Mouse (Mus musculus) regulatory T cell (primary cell): ENCODE results near the gene Prrx2.

Source experiments
- in situ Hi-C: fragments of 300-600 bp; cut with MboI, MseI; formaldehyde crosslinking; loops from one replicate; pipeline ENCODE4 v1.15.1; 2025; ENCODE audit warnings: high pct_unique_total_duplicates

The Prrx2 gene

DNA sequence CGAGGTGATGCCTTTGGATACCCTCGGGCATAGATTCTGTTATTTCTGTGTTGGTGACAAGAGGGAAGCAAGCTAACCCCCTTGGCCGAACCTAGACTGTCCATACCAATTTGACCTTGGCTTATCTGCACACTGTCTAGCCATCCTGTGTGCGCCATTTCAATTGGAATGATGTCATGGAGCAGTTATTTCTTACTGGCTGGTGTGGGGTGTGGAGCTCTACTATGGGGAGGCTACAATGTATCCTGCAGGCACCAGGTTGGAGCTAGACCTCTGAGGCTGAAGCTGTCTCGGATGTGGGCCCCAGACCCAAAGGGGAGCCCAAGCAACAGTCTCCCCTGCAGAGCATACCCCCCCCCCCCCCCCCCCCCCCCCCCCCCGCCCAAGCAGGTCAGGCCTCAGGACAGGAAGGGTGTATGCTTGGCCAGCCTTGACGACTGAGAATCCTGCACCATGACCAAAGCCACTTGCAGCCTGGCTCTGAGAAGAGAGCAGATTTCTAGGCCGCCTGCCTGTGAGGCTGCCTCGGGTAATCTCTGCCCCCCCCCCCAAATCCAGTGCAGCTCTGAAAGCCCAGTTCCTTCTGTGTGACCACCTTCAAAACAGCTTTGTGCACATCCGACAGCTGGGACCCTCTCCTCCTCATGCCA is at the start of gene Prrx2:
TSS of gene Prrx2 (plus strand) at position 600 of the 650 bp plus-strand sequence.
- in situ Hi-C loops = no loop called here

DNA sequence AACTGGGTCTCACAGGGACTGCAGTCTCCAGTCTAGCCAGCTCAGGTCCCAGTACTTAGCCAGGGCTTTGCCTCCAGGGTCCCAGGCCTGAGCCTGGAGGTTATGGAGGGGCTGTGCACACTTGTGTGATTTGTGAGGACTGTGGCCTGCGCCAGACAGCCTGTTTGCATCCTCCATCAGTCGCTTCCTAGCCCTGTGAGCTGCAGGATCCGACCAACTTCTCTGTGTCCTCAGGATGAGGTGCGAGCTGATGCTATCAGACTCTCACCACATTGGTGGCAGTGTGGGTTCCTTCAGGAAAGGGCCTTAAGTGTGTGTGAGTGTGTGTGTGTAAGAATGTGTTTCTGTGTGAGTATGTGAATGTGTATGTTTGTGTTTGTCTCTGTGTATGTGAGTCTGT is 47.3 kb upstream of the Prrx2 start:
- in situ Hi-C loops = no loop called here

DNA sequence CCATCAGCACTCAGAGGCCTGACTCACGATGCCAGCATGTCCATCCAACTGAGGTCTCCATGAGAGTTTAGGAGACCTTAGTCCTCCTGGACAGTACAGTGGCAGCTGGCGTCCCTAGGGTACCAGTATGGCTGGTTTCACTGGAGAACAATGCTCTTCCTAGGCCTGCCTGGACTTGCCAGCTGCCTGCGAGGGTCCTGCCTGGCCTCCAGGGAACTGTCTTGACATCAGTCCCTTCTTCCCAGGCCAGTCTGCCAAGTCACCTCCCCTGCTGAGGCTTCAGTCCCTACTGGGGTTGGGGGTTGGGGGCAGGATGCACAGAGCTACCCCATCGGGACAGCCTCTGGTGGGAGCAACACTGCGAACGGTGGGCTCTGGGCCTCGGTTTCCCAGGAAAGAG is 42.7 kb upstream of the Prrx2 start:
- in situ Hi-C loops = loop anchor here (5.0 kb wide), 1 partner anchor 350 kb away; no protein-coding TSS in a partner anchor

DNA sequence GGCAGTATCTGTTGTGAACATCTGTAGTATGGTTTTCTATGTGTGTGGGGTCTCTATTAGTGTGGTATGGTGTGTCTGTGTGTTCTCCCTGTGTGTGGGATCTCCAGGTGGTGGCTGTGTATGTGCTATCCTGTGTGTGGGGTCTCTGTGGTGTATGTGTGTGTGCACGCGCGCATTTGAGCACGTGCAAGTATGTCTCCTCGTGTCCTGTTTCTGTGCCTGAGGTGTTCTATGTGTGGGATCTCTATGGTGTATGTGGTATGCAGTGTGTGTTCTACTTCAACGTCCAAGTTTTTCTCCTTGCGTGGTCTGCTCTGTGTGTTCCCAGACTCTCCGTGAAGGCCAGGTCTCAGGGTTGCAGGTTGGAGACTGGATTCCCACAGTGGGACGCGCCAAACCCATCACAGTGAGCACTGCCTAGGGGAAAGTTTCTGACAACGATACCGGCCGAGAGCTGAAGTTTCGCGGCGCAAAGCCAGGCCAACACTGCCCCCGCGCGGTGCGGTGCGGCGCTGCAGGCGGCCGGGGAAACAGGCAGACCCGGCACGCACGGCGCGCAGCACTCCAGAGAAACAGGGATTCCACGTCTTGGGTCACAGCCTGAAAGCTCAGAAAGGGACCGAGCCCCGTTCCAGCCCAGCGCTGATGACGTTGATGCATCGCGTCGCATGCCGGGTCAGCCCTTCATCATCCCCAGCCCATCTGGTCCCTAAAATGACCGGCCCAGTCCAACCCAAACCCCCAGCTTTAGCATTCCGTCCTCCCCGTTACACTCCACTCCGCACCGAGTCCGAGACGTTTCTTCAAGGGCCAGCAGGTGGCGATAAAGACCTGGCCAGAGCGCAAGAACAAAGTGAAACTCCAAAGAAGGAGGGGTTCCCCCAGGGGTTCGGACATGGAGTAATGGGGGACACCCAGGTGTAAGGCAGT is 40.3 kb upstream of the Prrx2 start:
- in situ Hi-C loops = loop anchor here (5.0 kb wide), 1 partner anchor 352 kb away; no protein-coding TSS in a partner anchor

DNA sequence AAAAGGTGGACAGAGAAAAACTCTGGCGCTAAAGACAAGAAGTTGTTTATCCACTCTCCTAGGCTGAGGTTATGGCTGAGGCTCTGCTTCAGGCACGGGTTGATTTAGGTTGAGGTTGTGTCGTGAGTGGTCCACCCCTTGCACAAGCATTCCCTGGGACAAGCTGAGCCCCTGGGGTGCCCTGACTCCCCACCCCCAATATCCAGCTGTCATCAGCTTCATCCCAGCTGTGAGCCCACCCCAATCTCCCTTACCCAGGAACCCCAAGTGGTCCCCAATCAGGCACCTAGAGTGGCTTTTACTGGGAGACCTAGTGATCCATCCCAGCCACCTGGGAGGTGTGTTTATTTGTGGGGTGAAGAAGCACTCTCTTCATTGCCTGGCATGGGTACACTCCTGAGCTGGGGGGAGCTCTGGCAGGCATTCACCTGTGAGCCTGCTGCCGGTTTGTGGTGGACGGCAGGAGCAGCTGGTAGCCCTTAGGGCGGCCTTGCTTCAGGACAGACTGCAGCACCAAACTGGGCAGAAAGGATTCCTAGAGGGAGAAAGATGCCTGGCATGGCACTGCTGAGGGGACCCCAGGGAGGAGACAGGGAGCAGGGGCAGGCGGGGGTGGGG is 39.4 kb upstream of the Prrx2 start:
- in situ Hi-C loops = no loop called here

DNA sequence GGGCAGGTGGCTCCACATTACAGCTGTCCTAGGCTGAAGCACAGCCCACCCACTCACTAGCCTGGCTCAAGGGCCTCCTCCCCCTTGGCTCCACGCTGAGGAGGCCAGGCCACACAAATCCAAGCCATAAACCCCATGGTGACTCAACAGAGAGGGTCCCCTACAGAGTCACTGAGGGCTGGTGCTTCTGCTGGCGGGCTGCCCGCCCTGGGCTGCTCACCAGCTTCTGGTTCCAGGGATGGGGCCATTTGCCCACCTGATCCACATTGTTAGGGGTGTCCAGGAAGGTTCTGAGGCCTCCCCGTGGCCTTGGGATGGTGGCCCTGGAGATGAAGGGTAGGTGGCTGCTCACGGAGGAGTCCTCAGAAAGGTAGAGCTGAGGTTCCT is 38.9 kb upstream of the Prrx2 start:
- in situ Hi-C loops = no loop called here

DNA sequence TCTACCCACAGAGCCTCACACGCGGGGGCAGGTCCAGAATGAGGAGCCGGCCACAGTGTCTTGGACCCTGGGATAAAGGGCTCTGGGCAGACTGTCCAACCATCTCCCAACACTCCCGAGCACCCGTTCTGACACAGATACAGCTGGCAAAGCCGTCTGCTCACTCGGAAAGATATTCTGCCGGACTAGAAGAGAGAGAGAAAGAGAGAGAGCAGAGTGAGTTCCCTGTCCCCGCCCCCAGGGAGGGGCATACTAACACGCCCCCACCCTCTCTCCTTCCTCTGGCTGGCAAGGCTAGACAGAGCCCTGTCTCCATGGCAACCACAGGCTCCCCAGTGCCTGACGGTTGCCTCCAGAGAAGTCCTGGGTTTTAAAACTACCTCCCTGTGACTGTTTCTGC is 38.4 kb upstream of the Prrx2 start:
- in situ Hi-C loops = no loop called here

DNA sequence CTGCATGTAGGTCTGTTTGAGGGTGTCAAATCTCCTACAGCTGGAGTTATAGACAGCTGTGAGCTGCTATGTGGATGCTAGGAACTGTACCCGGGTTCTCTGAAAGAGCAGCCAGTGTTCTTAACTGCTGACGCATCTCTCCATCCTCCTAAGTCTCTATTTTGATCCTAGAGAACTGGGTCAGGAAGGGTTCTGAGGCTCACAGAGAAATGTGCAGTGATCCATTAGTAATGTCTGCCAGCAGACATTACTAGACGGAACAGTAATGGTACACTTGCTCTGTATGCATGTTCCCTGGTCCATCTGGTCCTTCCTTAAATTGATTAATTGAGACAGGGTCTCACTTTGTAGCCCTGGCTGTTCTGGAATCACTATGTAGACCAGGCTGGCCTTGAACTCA is 35.3 kb upstream of the Prrx2 start:
- in situ Hi-C loops = no loop called here

DNA sequence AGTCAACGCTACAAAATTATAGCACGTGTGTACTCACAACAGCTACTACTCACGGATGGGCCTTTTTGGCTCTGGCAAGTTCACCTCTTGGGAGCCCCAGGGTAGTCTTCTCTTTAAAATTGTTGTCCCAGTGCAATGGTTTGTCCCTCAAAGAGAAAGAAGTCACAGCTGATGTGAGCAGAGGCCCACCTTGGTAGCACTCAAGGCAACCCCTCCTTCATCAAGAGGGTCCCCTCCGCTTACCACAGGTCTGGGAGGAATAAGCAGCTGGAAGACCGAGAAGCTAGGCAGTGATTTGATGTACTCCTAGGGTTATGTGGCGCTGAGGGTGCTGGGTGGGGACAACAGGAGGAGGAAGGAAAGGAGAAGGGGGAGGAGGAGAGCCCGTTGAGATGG is 34.1 kb upstream of the Prrx2 start:
- in situ Hi-C loops = no loop called here

DNA sequence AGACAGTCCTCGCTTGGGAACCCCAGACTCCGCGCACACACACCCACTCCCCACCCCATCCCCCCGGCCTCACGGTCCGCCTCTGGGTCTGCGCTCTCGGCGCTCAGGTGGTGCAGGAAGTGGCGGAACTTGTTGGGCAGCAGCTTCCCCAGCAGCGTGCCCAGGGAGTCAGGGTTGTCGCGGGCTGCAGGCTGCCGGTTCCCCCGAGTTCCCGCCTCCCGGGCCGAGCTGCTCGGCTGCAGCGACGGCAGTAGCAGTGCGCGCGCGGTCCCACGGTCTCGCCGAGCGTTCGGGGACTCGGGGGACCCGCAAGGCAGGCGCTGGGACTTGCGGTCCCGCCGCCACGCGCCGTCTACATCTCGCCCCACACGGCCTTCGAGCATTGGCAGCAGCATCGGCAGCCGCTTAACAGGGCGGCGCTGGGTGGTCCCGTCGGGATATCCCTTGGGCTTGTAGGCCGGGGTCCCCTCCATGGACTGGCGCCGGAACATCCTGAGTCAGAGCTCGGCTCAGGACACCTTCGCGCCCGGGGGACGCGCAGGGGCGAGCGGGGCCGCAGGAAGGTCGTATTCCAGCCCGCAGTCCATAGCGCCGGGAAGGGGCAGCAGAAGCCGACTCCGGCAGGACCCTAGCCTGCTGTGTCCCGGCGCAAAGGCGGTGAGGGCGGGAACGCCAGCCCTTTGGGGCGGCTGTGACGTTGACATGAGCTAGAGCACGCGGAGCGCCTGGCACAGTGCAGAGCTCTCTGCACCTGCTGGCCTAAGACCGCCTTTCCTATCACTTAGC is 33.5 kb upstream of the Prrx2 start:
- in situ Hi-C loops = no loop called here

DNA sequence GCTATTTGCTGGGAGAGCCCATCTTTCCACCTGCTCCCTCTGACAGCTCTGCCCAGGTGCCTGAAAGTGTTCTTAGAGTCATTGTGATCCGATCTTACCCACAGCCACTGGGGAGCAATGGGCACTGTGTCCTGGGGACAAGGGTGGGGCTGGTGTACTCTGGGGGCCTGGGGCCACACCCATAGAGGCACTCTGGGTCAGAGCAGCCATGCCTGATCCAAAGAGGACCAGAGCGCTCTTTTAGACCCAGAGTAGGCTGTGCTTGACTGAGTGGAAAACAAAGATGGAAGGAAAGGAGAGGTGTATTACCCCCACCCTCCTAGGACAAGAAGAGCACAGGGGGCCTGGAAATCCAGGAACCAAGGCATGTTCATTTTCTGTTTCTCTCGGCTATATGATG is 31.2 kb upstream of the Prrx2 start, which contains the start of gene 1700001O22Rik:
TSS of gene 1700001O22Rik (minus strand) at position 58 of the 400 bp plus-strand sequence.
- in situ Hi-C loops = no loop called here

DNA sequence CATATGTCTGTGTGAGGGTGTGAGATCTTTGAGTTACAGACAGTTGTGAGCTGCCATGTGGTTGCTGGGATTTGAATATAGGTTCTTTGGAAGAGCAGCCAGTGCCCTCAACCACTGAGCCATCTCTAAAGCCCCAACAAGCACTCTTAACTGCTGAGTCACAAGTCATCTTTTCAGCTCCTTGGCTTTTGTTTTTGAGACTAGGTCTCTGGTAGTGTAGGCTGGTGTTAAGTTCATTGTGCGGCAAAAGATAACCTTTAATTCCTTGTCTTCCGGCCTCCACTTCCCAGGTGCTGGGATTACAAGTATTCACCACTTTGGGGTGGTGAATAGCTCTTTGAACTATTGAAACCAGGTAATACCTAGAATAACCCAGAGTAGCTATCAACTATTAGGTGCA is 28.8 kb upstream of the Prrx2 start:
- in situ Hi-C loops = loop anchor here (5.0 kb wide), 1 partner anchor 874 kb away; no protein-coding TSS in a partner anchor

DNA sequence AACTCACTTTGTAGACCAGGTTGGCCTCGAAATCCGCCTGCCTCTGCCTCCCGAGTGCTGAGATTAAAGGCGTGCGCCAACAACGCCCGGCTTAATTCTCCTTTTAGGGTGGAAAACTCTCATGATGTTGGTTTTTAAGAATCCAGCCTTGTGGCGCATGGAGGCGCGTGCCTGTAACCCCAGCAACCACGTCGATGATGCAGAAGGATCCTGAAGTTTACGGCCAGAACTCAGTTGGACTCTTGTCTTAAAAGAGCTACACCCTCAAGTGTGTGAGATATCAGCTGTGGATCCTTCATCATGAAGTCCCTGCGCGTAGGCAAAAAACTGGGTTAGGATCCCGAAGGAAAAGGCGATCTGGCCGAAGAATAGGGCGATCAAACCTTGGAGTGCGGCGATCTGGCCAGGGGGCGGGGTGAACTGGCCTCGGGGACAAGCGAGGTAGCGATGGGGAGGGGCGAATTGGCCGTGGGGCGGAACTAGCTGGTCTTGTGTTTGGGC is 27.6 kb upstream of the Prrx2 start:
- in situ Hi-C loops = loop anchor here (5.0 kb wide), 1 partner anchor 875 kb away; no protein-coding TSS in a partner anchor

DNA sequence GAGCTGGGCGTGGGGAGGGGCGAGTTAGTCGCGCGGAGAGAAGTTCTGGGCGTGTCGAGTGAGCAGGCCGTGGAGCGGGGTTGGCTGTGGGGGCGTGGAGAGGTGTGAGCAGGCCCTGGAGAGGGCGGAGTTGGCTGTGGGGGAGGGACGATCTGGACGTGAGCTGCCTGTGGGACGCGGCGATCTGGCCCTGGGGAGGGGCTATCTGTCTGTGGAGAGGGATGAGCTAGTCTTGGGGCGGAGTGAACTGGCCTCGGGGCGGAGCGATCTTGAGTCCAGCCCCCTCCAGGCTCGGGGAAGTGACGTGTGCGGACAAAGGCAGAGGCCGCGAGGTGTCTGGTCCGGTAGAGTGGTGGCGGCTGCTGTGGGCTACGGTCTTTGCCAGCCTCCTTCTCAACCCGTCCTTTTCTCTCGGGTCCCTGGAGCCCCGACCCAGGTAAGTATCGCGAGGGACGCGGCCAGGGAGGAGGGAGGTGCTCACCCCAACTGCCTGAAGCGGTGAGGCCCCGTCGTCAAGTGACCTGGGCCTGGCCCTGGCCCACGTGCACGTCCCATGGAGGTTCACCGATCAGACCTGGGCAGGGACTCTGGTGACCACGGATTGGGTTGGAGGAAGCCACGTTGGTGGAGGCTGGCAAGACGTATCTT is 27.0 kb upstream of the Prrx2 start, which contains the start of gene Ntmt1:
TSS of gene Ntmt1 (plus strand) at position 179 of the 648 bp plus-strand sequence.
- in situ Hi-C loops = loop anchor here (5.0 kb wide), 1 partner anchor 875 kb away; no protein-coding TSS in a partner anchor

DNA sequence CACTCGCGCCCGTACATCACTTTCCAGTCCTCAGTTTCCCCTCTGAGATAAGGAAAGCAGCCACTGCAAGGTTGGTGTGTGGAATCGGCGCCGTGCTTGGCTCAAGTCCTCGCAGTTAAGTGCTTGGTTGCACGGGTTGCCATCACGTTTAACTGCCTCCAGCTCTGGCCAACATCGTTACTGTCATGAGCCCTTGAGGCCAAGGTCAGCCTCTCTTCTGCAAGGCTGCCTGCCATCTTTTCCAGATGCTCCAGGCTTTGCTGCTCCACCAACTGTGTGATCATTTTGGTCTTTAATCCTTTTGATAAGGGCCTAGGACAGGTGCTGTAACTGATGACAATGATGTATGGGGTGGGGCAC is 26.5 kb upstream of the Prrx2 start:
- in situ Hi-C loops = loop anchor here (5.0 kb wide), 1 partner anchor 876 kb away; no protein-coding TSS in a partner anchor

DNA sequence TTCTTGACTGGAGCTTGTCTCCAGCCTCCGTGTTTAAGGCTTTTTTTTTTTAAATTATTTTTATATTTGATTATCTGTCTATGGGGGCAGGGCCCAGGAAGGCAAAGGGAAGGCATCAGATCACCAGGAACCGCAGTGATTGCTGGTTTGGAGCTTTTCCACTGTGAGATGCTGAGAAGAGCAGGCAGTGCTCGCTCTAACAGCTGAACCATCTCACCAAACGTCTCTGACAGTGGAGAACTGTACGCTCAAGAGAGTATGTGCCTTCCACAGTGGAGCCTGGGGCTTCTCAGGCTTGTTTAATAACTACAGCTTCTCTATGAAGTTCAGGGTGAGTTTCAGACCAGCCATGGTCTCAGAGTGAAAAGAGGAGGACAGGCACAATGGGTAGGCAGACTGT is 25.3 kb upstream of the Prrx2 start:
- in situ Hi-C loops = loop anchor here (5.0 kb wide), 1 partner anchor 877 kb away; no protein-coding TSS in a partner anchor

DNA sequence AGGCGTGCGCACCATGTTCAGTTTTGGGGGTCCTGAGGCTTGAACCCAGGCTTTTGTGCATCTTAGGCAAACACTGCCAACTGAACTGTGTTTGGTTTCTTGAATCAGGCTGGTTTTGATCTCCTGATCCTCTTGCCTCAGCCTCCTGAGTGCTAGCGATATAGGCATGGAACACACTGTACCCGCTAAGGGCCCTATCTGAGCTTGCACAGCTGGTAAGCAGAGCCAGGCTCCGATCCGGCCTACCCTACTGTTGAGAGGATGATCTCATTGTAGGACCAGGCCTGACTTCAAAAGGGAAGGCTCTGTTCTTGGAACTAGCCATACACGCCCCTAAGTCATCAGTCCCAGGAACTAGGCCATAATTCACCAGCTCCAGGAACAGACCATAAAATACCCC is 24.2 kb upstream of the Prrx2 start:
- in situ Hi-C loops = no loop called here

DNA sequence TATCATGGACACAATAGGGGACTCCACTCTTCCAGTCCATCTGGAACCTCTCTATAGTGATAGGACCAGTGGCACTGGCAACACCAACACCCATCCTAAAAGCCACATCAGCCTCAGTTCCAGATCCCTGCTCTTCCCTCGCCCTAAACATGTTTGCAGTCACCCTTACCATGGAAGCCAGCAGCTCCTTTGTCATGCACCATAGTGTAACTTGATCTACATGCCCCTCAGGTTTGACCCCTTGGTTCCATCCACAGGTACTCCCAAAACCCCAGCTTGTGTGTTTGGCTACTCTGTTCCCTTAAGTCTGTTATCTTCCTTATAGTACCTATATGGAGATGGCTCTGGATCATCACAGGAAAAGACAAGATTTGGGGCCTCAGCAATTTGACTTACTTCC is 18.4 kb upstream of the Prrx2 start:
- in situ Hi-C loops = no loop called here

DNA sequence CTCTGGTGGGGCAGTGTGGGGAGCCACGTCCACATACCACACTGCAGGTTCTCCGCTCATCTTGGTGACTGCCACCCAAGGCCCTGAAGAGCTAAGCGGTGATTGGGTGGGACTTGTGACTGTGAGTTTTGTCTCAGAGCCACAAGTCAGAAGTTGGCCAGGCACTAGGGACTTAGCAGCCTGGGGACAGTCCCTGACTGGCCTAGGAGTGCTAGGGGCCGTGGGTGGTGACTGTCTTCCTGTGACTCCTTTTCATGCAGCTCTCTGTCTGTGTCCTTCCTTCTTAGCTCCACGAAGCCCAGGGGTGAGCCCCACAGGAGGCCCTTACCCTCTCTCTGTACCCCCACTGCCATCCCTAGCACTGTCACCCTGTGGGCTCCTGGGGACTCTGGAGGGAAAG is 14.9 kb upstream of the Prrx2 start:
- in situ Hi-C loops = no loop called here

DNA sequence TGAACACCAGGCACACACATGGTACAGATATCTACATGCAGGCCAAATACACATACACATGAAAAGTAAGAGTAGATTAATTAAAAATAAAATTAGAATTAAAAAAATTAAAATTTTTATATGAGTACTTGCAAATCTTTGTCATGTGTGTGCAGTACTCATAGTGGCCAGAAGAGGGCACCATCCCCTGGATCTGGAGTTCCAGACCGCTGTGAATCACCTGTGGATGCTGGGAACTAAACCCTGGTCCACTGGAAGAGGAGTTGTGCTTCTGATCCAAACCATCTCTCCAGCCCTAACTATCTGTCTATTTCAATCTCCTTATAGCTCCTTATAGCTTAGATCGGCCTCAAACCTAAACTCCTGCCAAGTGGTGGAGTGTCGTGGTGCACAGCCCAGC is 13.7 kb upstream of the Prrx2 start:
- in situ Hi-C loops = no loop called here

DNA sequence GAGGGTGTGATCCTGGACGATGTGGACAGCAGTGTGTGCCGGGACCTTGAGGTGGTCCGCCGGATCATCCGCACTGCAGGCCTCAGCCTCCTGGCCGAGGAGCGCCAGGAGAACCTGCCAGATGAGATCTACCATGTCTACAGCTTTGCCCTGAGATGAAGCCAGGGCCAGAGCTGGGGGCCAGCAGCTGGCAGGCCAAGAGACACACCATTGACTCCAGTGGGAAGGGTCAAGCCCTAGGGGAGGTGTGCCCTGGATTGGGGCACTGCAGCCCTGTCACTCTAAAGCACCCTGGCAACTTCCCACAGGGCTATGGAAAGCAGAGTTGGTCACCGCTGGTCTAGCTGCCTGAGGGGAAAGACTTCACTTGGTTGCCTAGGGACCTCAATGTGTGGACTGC is 12.3 kb upstream of the Prrx2 start:
- in situ Hi-C loops = no loop called here
